Mouse (Mus musculus): ENCODE measurements at regions not wholly inside any gene's neighbourhood (a gene's known extent, or its start where the extent isn't known, plus 50 kb on each side); places are given as distances from the start of the nearest gene placed in this dataset.

- TF ChIP-seq CTCF (IDR thresholded peaks at IDR 0.05; ENCODE audit: low read depth) = no peak
- no peak overlapping the region for H3K4me2 ChIP-seq (ENCODE audit: low read depth)
- H3K27ac ChIP-seq (ENCODE audit: low read depth, low read length) = peak overlapping the region; percentile 40; the same call in 1 of the 2 replicates
- no peak overlapping the region for H3K9ac ChIP-seq
- 0 out of 2 replicates have a peak, but pooled peaks cover 6% of the 10 kb centered on the region for H3K4me1 ChIP-seq (ENCODE audit: insufficient read depth)
- H3K27me3 ChIP-seq (ENCODE audit: insufficient read depth, low read length) = no peaks in the 10 kb centered on the region
- ATAC-seq (peak; percentile 89), DNase-seq (peak; percentile 43)
- no peak overlapping the region for H3K4me3 ChIP-seq (ENCODE audit: low read depth, low read length)
- no peaks in the 10 kb centered on the region for H3K36me3 ChIP-seq (ENCODE audit: insufficient read depth)
- 38% methylated on average over 20 of the region's 20 CpGs for WGBS
- no peaks in the 10 kb centered on the region for H3K9me3 ChIP-seq (ENCODE audit: low read length)
These were observed 297.3 kb downstream of the Pik3r1 start for GRCm38 (mm10) chr13:101470560-101471247.

GRCm38 (mm10) chr13:101465748-101466127 is 302.3 kb downstream of the Pik3r1 start:
- DNase-seq = no peak

GRCm38 (mm10) chr13:101464928-101465747 is 302.9 kb downstream of the Pik3r1 start:
- H3K27me3 ChIP-seq (ENCODE audit: insufficient read depth, low read length) = no peaks in the 10 kb centered on the region
- WGBS = 67% methylated on average over 7 of the region's 7 CpGs
- no peak for ATAC-seq
- no peaks in the 10 kb centered on the region for H3K36me3 ChIP-seq (ENCODE audit: insufficient read depth)
- H3K4me2 ChIP-seq (ENCODE audit: low read depth) = no peak overlapping the region
- no peak for DNase-seq
- no peaks in the 10 kb centered on the region for H3K9me3 ChIP-seq (ENCODE audit: low read length)
- H3K9ac ChIP-seq = no peak overlapping the region
- no peaks in the 10 kb centered on the region for H3K4me1 ChIP-seq (ENCODE audit: insufficient read depth)
- H3K4me3 ChIP-seq (ENCODE audit: low read depth, low read length) = no peak overlapping the region
- H3K27ac ChIP-seq (ENCODE audit: low read depth, low read length) = no peak overlapping the region
- no peak for TF ChIP-seq CTCF (IDR thresholded peaks at IDR 0.05; ENCODE audit: low read depth)

More at GRCm38 (mm10) chr13:101465748-101466127, 302.3 kb downstream of the Pik3r1 start:
- no peaks in the 10 kb centered on the region for H3K27me3 ChIP-seq (ENCODE audit: insufficient read depth, low read length)
- TF ChIP-seq CTCF (IDR thresholded peaks at IDR 0.05; ENCODE audit: low read depth) = no peak
- 91% methylated on average over 3 of the region's 3 CpGs for WGBS
- H3K4me2 ChIP-seq (ENCODE audit: low read depth) = no peak overlapping the region
- H3K4me3 ChIP-seq (ENCODE audit: low read depth, low read length) = no peak overlapping the region
- no peak overlapping the region for H3K27ac ChIP-seq (ENCODE audit: low read depth, low read length)
- H3K4me1 ChIP-seq (ENCODE audit: insufficient read depth) = 0 out of 2 replicates have a peak, but pooled peaks cover under 1% of the 10 kb centered on the region
- H3K9ac ChIP-seq = no peak overlapping the region
- H3K36me3 ChIP-seq (ENCODE audit: insufficient read depth) = no peaks in the 10 kb centered on the region
- ATAC-seq = no peak
- no peaks in the 10 kb centered on the region for H3K9me3 ChIP-seq (ENCODE audit: low read length)

GRCm38 (mm10) chr13:101456926-101457325 is 311.1 kb downstream of the Pik3r1 start:
- Histone ChIP-seq H3K4me3 (ENCODE audit: low read depth, low read length) (no peak overlapping the region), H3K27ac (ENCODE audit: low read depth, low read length) (no peak overlapping the region), H3K4me1 (ENCODE audit: insufficient read depth) (no peaks in the 10 kb centered on the region), H3K27me3 (ENCODE audit: insufficient read depth, low read length) (no peaks in the 10 kb centered on the region), H3K9ac (no peak overlapping the region), H3K4me2 (ENCODE audit: low read depth) (no peak overlapping the region), H3K36me3 (ENCODE audit: insufficient read depth) (no peaks in the 10 kb centered on the region), H3K9me3 (ENCODE audit: low read length) (no peaks in the 10 kb centered on the region)
- ATAC-seq = no peak
- no peak for DNase-seq
- 58% methylated on average over 2 of the region's 2 CpGs for WGBS
- TF ChIP-seq CTCF (IDR thresholded peaks at IDR 0.05; ENCODE audit: low read depth) = no peak

GRCm38 (mm10) chr13:101454276-101454675 is 313.7 kb downstream of the Pik3r1 start:
- no peak for TF ChIP-seq CTCF (IDR thresholded peaks at IDR 0.05; ENCODE audit: low read depth)
- H3K4me2 ChIP-seq (ENCODE audit: low read depth) = no peak overlapping the region
- H3K4me1 ChIP-seq (ENCODE audit: insufficient read depth) = no peaks in the 10 kb centered on the region
- DNase-seq = no peak
- no peak overlapping the region for H3K9ac ChIP-seq
- H3K4me3 ChIP-seq (ENCODE audit: low read depth, low read length) = no peak overlapping the region
- no peak for ATAC-seq
- no peak overlapping the region for H3K27ac ChIP-seq (ENCODE audit: low read depth, low read length)
- no peaks in the 10 kb centered on the region for H3K27me3 ChIP-seq (ENCODE audit: insufficient read depth, low read length)
- H3K36me3 ChIP-seq (ENCODE audit: insufficient read depth) = no peaks in the 10 kb centered on the region
- H3K9me3 ChIP-seq (ENCODE audit: low read length) = no peaks in the 10 kb centered on the region

GRCm38 (mm10) chr13:101450501-101450900 is 317.5 kb downstream of the Pik3r1 start:
- ATAC-seq (peak; percentile 66; the same call in 1 of the 2 replicates), DNase-seq (peak; percentile 42)
- Histone ChIP-seq H3K4me2 (ENCODE audit: low read depth) (no peak overlapping the region), H3K4me1 (ENCODE audit: insufficient read depth) (no peaks in the 10 kb centered on the region), H3K27me3 (ENCODE audit: insufficient read depth, low read length) (no peaks in the 10 kb centered on the region), H3K36me3 (ENCODE audit: insufficient read depth) (no peaks in the 10 kb centered on the region), H3K9me3 (ENCODE audit: low read length) (no peaks in the 10 kb centered on the region), H3K4me3 (ENCODE audit: low read depth, low read length) (no peak overlapping the region), H3K9ac (no peak overlapping the region), H3K27ac (ENCODE audit: low read depth, low read length) (peak overlapping the region; percentile 21; the same call in 1 of the 2 replicates)
- 49% methylated on average over 6 of the region's 6 CpGs for WGBS
- TF ChIP-seq CTCF (IDR thresholded peaks at IDR 0.05; ENCODE audit: low read depth) = no peak

GRCm38 (mm10) chr13:101439517-101439916 is 328.5 kb downstream of the Pik3r1 start:
- H3K4me1 ChIP-seq (ENCODE audit: insufficient read depth) = no peaks in the 10 kb centered on the region
- H3K9me3 ChIP-seq (ENCODE audit: low read length) = no peaks in the 10 kb centered on the region
- TF ChIP-seq CTCF (IDR thresholded peaks at IDR 0.05; ENCODE audit: low read depth) = no peak
- DNase-seq = no peak
- no peak for ATAC-seq
- H3K4me2 ChIP-seq (ENCODE audit: low read depth) = no peak overlapping the region
- no peaks in the 10 kb centered on the region for H3K27me3 ChIP-seq (ENCODE audit: insufficient read depth, low read length)
- H3K9ac ChIP-seq = no peak overlapping the region
- WGBS = 54% methylated on average over 3 of the region's 3 CpGs
- no peaks in the 10 kb centered on the region for H3K36me3 ChIP-seq (ENCODE audit: insufficient read depth)
- no peak overlapping the region for H3K4me3 ChIP-seq (ENCODE audit: low read depth, low read length)
- H3K27ac ChIP-seq (ENCODE audit: low read depth, low read length) = no peak overlapping the region

Measured in forebrain, postnatal 0 days (tissue).